Mouse (Mus musculus) testis, adult 2 months (tissue): ENCODE measurements at regions not wholly inside any gene's neighbourhood (a gene's known extent, or its start where the extent isn't known, plus 50 kb on each side); places are given as distances from the start of the nearest gene placed in this dataset.

Experiments
- CTCF ChIP-seq: fragments of 200-500 bp; IDR thresholded peaks from 2 replicates; pipeline ENCODE4 v1.5.1; 2012; ENCODE audit warnings: low read depth, mild to moderate bottlenecking, inconsistent platforms, low read length, moderate library complexity; ENCODE audit not compliant: control insufficient read depth, insufficient read depth, insufficient replicate concordance
- POLR2A ChIP-seq: fragments of 200-500 bp; IDR thresholded peaks from 2 replicates; pipeline ENCODE4 v1.6.1; 2012; ENCODE audit warnings: low read depth, mild to moderate bottlenecking, inconsistent platforms, low read length, moderate library complexity; ENCODE audit not compliant: control insufficient read depth

DNA sequence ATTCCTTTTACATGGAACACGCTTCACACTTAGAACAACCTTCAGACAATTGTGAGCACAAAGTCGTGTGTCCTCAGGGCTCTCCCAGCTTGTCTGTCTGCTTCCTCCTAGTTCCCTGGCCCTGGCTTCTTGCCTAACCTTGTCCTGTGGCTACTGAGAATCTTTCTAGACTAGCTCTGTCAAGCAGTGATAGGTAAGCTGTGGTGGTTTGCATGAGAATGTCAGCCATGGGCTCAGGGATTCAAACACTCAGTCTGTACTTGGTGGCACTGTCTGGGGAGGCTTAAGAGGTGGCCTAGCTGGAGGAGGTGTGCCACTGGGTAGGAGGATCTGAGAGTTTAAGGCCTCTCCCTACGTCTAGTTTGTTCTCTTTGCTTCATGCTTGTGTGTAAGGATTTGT lies 72.7 kb upstream of the Abca1 start:
- TF ChIP-seq CTCF = no peak
- no peak for TF ChIP-seq POLR2A
